Mouse (Mus musculus) thymus, adult 2 months (tissue): ENCODE data around the gene Nav1.

ENCODE experiments used
- CTCF ChIP-seq: fragments of 200-500 bp; IDR thresholded peaks from 2 replicates; pipeline ENCODE4 v1.5.1; 2012; ENCODE audit warnings: mild to moderate bottlenecking, control low read depth, low read length, moderate library complexity, borderline replicate concordance; ENCODE audit not compliant: control insufficient read depth, poor library complexity, insufficient read depth; ENCODE audit errors: extremely low read depth
- POLR2A ChIP-seq: fragments of 200-500 bp; IDR thresholded peaks from 2 replicates; pipeline ENCODE4 v1.6.1; 2012; ENCODE audit warnings: mild to moderate bottlenecking, low read length, control low read depth, moderate library complexity; ENCODE audit not compliant: control insufficient read depth, poor library complexity, insufficient read depth; ENCODE audit errors: extremely low read depth

- TF ChIP-seq CTCF (no peak), POLR2A (no peak)
These were observed 41.3 kb downstream of the Nav1 start for GRCm38 (mm10) chr1:135565775-135566174.
